Mouse (Mus musculus) kidney, postnatal 0 days (tissue): ENCODE data around the gene Gas1. TPM values are rescaled to one million over a fixed set of nuclear protein-coding genes. Genes with fewer than 3 reads are reported as not detected.

Source experiments
- ATAC-seq: fragments of 200-750 bp; cut with Nextera tagmentation; replicated peaks from 2 replicates; pipeline ENCODE4 v1.8.0; 2017; ENCODE audit warnings: low read depth, moderate number of reproducible peaks, moderate TSS enrichment, moderate library complexity; ENCODE audit not compliant: low FRiP score
- DNase-seq: peaks from one replicate; pipeline ENCODE4 v3.0.0-alpha.2; 2016; ENCODE audit warnings: low spot score
- H3K27ac ChIP-seq: fragments of 300-500 bp; sonication (generic); 2 replicates; pipeline ENCODE4 v1.5.1; 2014; ENCODE audit warnings: mild to moderate bottlenecking
- H3K27me3 ChIP-seq: fragments of 300-500 bp; sonication (generic); 2 replicates; pipeline ENCODE4 v1.6.1; 2014; ENCODE audit warnings: low read length, mixed read lengths; ENCODE audit not compliant: insufficient read depth
- H3K36me3 ChIP-seq: fragments of 300-500 bp; sonication (generic); 2 replicates; pipeline ENCODE4 v1.6.1; 2014; ENCODE audit warnings: low read length, mixed read lengths; ENCODE audit not compliant: insufficient read depth
- H3K4me1 ChIP-seq: fragments of 300-500 bp; sonication (generic); replicated peaks from 2 replicates; pipeline ENCODE4 v1.6.1; 2014; ENCODE audit warnings: antibody characterized with exemption, low read length, mixed read lengths; ENCODE audit not compliant: insufficient read depth
- H3K4me2 ChIP-seq: fragments of 300-500 bp; sonication (generic); 2 replicates; pipeline ENCODE4 v1.6.1; 2014; ENCODE audit warnings: mild to moderate bottlenecking, low read length, moderate library complexity, mixed read lengths
- H3K4me3 ChIP-seq: fragments of 300-500 bp; sonication (generic); replicated peaks from 2 replicates; pipeline ENCODE4 v1.5.1; 2014; ENCODE audit warnings: low read depth, low read length
- H3K9ac ChIP-seq: fragments of 300-500 bp; sonication (generic); 2 replicates; pipeline ENCODE4 v1.6.1; 2014; ENCODE audit warnings: low read depth, low read length
- H3K9me3 ChIP-seq: fragments of 300-500 bp; sonication (generic); replicated peaks from 2 replicates; pipeline ENCODE4 v1.6.1; 2016; ENCODE audit warnings: low read length, inconsistent platforms, mixed read lengths
- CTCF ChIP-seq: IDR thresholded peaks from 2 replicates; pipeline ENCODE4 v1.5.1; 2016; ENCODE audit warnings: antibody characterized with exemption, low read depth, mild to moderate bottlenecking, moderate library complexity
- WGBS: fragments of 180-500 bp; shearing (Covaris S2); extraction: QIAGEN DNeasy Blood & Tissue Kit; methylation state at CpG from one replicate; pipeline ENCODE4 v1.1.7; 2014; 5-methylcytosine and 5-hydroxymethylcytosine counted together
- polyA plus RNA-seq: library from polyadenylated mRNA; unstranded; fragments of >200 nt; fragmentation: Nextera tagmentation; extraction: Ambion mirVana; gene quantifications from 2 replicates; pipeline ENCODE4 v1.2.1, GENCODE M21; 2015

Gene Gas1
- polyA plus RNA-seq, 1 experiment from 2014 or later = 116 TPM

DNA sequence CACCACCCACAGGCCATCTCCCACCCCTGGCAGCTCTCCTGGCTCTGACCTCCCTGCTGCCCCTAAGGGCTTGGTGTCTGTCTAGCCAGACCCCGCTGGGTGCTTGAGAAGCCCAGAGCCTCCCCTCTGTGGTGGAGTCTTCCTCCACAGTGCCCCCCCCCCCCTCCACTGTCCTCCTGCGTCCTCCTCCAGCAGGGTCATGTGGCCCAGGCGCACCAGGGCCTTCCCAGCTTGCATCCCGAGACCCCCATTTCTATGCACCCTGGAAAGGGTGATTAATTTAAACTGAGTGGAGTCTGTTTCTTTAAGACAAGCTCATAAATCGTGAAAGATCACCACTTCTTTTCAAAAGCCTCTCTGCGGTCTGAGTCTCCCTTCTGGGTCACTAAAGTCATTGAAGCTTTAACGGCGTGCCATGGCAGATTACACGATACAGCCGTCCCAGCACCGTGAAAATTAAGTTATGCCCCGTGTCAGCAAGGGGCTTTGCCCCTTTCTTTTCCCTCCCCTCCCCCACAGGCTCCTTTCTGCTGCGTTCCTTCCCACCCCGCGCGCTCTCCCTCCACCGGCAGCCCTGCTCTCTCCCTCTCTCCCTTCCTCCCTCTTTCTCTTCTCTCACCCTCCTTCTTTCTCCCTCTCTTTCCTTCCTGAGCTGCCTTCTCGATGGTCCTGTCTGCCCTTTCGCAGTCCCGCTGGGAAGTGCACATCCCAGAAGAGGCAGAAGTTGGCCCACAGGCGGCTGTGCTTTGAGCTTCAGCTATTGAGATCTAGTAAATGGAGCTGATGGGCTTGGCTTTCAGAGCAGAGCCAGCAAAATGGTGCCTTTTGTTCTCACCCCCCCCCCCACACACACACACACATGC lies 29.9 kb downstream of the Gas1 start:
- H3K4me1 ChIP-seq = peaks cover 9% of the 10 kb centered on the region; the same call in 1 of the 2 replicates
- WGBS = 4% methylated on average over 21 of the region's 21 CpGs
- H3K4me2 ChIP-seq = peak overlapping the region; percentile 63
- TF ChIP-seq CTCF = no peak
- H3K27me3 ChIP-seq = no peaks in the 10 kb centered on the region
- H3K36me3 ChIP-seq = no peaks in the 10 kb centered on the region
- ATAC-seq (peak; percentile 56), DNase-seq (peak; percentile 88)
- H3K4me3 ChIP-seq = peak overlapping the region; percentile 23
- H3K9ac ChIP-seq = peak overlapping the region; percentile 49; the same call in 1 of the 2 replicates
- H3K9me3 ChIP-seq = no peaks in the 10 kb centered on the region
- peak overlapping the region; percentile 19; the same call in 1 of the 2 replicates for H3K27ac ChIP-seq

DNA sequence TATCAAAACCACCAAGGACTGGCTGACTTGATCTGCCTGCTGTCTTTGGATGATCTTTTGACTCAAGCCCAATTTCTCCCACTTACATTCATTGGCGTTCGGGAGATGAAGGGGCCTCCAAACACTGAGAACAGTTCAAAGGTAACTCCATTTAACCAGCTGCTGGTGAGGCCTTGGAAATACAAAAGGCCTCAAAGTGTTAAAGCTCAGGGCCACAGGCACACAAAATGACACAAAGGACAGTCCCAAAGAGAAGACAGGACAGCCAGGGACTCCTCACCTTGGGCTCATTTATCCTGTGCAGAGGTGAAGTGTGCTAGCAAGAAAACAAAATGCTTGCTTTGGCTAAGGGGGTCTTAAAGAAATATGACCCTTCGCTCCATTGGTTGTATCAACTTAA lies 30.9 kb downstream of the Gas1 start:
- Histone ChIP-seq H3K4me2 (no peak overlapping the region), H3K9me3 (no peaks in the 10 kb centered on the region), H3K9ac (no peak overlapping the region), H3K36me3 (no peaks in the 10 kb centered on the region), H3K4me3 (no peak overlapping the region), H3K27ac (no peak overlapping the region), H3K27me3 (no peaks in the 10 kb centered on the region), H3K4me1 (peaks cover 9% of the 10 kb centered on the region; the same call in 1 of the 2 replicates)
- TF ChIP-seq CTCF = no peak
- ATAC-seq (no peak), DNase-seq (no peak)
- 47% methylated on average over 3 of the region's 3 CpGs for WGBS

DNA sequence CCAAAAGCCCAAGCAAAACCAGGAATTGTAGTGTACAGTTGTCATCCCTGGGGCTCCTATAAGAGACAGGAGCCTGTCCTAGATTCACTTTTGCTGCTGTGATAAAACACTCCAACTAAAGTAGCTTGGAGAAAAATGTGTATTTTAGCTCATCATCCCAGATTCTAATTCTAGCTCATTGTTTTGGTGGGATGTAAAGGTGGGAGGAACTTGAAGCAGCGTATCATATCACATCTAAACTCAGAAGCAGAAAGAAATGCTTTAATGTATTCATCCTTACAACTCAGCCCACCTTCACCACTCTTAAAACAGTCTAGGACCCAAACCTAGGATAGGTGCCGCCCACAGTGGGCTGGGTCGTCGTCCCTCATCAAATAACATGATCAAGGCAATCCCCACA lies 40.2 kb downstream of the Gas1 start:
- no peak overlapping the region for H3K9ac ChIP-seq
- H3K9me3 ChIP-seq = no peaks in the 10 kb centered on the region
- no peak overlapping the region for H3K27ac ChIP-seq
- no peaks in the 10 kb centered on the region for H3K36me3 ChIP-seq
- TF ChIP-seq CTCF = no peak
- no peaks in the 10 kb centered on the region for H3K27me3 ChIP-seq
- no peak overlapping the region for H3K4me2 ChIP-seq
- no peak for DNase-seq
- no peak for ATAC-seq
- H3K4me3 ChIP-seq = no peak overlapping the region
- WGBS = 93% methylated on average over 4 of the region's 4 CpGs
- H3K4me1 ChIP-seq = 0 out of 2 replicates have a peak, but pooled peaks cover 4% of the 10 kb centered on the region

DNA sequence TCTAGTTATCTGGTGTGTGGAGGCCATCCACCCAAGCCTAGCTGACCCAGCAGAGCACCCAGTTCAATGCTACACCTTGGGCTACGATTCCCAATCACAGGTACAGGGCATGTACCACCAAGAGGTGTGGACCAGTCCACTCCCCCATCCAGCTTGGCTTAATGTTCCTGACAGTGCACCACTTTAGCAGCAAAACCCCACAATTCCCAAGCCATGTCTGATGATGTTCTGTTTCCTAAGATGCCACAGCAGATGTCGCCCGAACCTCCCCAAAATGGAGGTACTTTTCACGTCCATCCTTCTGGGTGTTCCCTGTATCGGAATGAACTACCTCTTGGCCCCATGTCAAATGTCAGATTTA lies 42.7 kb downstream of the Gas1 start:
- DNase-seq (no peak), ATAC-seq (no peak)
- WGBS = 93% methylated on average over 5 of the region's 5 CpGs
- H3K9me3 ChIP-seq = no peaks in the 10 kb centered on the region
- no peak overlapping the region for H3K27ac ChIP-seq
- no peaks in the 10 kb centered on the region for H3K36me3 ChIP-seq
- H3K27me3 ChIP-seq = no peaks in the 10 kb centered on the region
- no peak overlapping the region for H3K9ac ChIP-seq
- H3K4me3 ChIP-seq = no peak overlapping the region
- H3K4me1 ChIP-seq = 0 out of 2 replicates have a peak, but pooled peaks cover 6% of the 10 kb centered on the region
- H3K4me2 ChIP-seq = no peak overlapping the region
- no peak for TF ChIP-seq CTCF

DNA sequence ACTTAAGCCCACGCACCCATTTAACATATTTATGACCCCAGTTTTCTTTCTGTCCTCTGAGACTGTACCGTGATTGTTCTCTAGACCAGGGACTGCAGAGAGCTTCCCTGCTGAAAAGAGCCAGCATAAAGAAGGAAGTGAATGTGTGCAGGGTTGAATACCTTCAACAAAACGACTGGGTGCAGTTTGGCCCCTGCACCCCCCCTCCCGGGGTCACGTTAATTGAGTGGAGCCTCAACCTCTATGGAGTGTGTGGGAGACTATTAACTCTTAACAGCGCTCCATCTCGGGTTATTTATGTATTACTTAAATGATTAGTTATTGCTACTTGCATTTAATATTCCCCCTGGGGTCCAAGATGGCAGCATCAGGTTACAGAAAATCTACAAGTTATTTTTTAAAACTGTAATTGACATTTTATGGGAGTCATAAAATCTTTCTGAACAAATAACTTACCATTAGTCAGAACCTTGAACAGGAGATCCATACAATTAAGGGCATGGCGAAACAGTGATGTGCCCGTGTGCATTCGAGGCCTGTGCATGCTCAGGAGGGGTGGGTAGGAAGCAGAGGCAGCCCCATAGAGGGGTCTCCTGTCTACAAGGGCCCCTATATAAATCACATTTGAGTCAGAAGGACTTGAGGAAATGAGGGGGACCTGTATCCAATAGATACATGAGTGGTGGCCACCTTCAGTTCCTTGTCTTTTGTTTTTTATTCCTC lies 43.3 kb downstream of the Gas1 start:
- no peak overlapping the region for H3K9ac ChIP-seq
- H3K36me3 ChIP-seq = no peaks in the 10 kb centered on the region
- no peak overlapping the region for H3K27ac ChIP-seq
- 23% methylated on average over 10 of the region's 10 CpGs for WGBS
- no peak for TF ChIP-seq CTCF
- H3K9me3 ChIP-seq = no peaks in the 10 kb centered on the region
- H3K27me3 ChIP-seq = no peaks in the 10 kb centered on the region
- DNase-seq (peak; percentile 18), ATAC-seq (no peak)
- H3K4me1 ChIP-seq = 0 out of 2 replicates have a peak, but pooled peaks cover 6% of the 10 kb centered on the region
- no peak overlapping the region for H3K4me3 ChIP-seq
- H3K4me2 ChIP-seq = no peak overlapping the region

DNA sequence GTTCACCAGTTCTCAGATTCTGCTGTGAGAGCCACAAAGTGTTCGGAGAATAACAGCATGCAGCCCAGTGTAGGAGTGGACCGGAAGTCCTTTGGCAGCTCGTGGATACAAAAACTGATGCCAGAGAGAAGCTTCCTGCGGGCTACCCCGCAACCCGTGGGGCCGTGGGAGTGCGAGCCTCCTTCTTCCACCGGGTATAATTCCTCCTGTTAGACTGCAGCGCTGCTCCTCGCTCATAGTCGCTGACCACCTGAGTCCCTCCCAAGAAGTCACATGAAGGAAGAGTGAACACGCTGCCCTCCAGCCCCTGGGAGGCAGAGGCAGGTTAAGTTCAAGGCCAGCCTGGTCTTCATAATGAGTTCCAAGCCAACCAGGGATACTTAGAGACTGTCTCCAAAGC lies 45.4 kb downstream of the Gas1 start:
- Histone ChIP-seq H3K4me2 (no peak overlapping the region), H3K4me1 (0 out of 2 replicates have a peak, but pooled peaks cover 6% of the 10 kb centered on the region), H3K27ac (no peak overlapping the region), H3K9me3 (no peaks in the 10 kb centered on the region), H3K36me3 (no peaks in the 10 kb centered on the region), H3K4me3 (no peak overlapping the region), H3K27me3 (0 out of 2 replicates have a peak, but pooled peaks cover 3% of the 10 kb centered on the region), H3K9ac (no peak overlapping the region)
- 32% methylated on average over 13 of the region's 13 CpGs for WGBS
- ATAC-seq (no peak), DNase-seq (no peak)
- TF ChIP-seq CTCF = no peak
